Mouse (Mus musculus): ENCODE data around the gene Tesc.

DNA sequence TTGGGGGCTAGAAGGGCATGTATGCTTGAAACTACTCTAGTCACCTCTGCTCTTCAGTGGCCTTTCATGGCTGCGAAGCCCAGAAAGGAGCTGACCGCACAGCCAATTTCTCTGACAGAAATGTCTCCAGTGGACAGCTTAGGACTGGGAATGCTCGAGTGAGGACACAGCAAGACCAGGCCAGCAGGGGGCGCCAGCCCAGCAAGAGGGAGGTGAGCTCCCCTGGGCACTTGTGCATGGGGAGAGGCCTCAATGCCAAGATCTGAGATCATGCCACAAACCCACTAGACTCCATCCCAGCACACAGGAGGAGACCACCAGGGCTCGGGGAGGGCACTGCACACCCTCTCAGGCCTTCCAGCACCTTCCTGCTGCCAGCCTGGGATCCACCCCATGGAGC lies 39.3 kb downstream of the Tesc start:
- TF ChIP-seq POLR2A (IDR thresholded peaks at IDR 0.05; ENCODE audit: borderline replicate concordance, low read depth, low read length) (no peak), CTCF (IDR thresholded peaks at IDR 0.05; ENCODE audit: low read depth, low read length) (peak; percentile 81)
